Mouse (Mus musculus) hematopoietic multipotent progenitor cell, adult 10-12 weeks (in vitro differentiated cells): ENCODE data around the gene Adipor2. TPM values are rescaled to one million over a fixed set of nuclear protein-coding genes. Genes with fewer than 3 reads are reported as not detected.

Experiments used
- polyA plus RNA-seq: library from polyadenylated mRNA; stranded (reverse); fragments of >175 nt; gene quantifications from 2 replicates; pipeline ENCODE4 v1.2.3, GENCODE M21; 2012; ENCODE audit warnings: low replicate concordance

Adipor2 gene
- polyA plus RNA-seq = 13.6 and 30.2 TPM in 2 replicates

DNA sequence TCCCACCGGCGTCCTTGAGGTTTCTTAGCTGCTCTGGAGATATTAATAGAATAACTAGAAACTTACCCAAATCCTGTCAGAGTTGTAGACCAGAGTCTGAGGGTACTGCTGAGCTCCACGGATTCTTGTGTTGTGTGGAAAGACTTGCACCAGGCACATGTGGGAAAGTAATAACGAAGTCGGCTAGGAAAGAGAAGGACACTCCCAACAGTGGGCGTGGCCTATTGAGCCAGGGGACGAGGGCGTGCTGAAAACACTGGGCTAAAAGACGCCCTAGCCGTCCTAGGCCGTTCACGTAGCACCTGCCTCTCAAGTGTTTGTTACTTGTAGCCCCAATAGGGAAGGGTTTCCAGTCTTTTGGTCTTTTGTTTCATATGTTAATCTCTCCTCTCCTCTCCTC, at the start of gene Adipor2:
Adipor2 (minus strand) TSS at position 351 of the 400 bp plus-strand sequence.

GRCm38 (mm10) chr6:119330506-119330905, 87.0 kb downstream of the Adipor2 start, which contains the start of gene Lrtm2:
Gene Lrtm2 (minus strand): TSS chr6:119330766.

Other genes starting within 250 kb of the Adipor2 start
- gene Dcp1b, start 242.5 kb downstream of the Adipor2 start, polyA plus RNA-seq = 25.3 and 28.5 TPM in 2 replicates
- 0.03 and 0.09 TPM in 2 replicates for gene Cacna1c, start 221.3 kb downstream of the Adipor2 start, polyA plus RNA-seq
- 0.89 and 3.3 TPM in 2 replicates for gene Cacna2d4, start 181.2 kb downstream of the Adipor2 start, polyA plus RNA-seq
- gene Lrtm2, start 86.9 kb downstream of the Adipor2 start, polyA plus RNA-seq = 0.29 TPM in 2 replicates
- gene Fbxl14, start 62.0 kb upstream of the Adipor2 start, polyA plus RNA-seq = 77.1 and 88.8 TPM in 2 replicates
- 0.92 TPM in 2 replicates for gene Wnt5b, start 126.6 kb upstream of the Adipor2 start, polyA plus RNA-seq